Comparison of ENCODE assay signal across 18 mouse cellular contexts in the genomic region with DNA sequence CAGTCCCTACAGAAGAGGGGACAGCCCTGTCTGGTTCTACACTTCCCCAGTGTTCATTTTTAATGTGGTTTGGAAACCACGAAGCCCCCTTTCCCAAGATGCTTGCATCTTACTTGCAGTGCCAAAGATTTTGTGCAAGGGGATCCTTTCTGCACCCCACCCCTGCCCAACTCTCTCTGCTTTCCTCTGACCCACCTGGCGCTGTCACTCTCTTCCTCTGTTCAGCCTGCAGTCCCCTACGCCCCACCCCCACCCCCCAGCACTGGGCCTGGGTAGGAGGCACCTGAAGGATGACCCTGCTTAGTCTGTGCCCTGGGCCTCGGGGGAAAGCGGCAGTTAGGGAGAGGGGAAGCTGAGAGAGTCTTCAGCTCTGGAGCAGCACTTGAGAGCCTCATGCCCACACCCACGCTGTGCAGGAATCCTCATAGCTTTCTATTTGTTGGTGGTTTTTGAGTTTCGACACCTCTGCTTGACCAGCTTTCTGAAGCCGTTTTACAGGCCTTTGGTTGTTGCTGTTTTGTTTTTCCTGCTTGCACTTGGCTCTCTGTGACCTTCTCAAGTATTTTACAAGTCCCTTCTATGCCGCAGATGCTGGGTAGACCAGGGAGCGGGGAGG.
"Had no signal": no experiment of that assay in that cellular context is flagged by ENCODE, and none has a peak within 500 bp of the region (broad histone marks: within the 10 kb centered on the region; RNA-seq: fewer than 3 reads in every experiment).

No protein-coding gene starts in this region.

- H3K9ac ChIP-seq: intestine, embryonic 15.5 days; kidney, embryonic 15.5 days; limb, embryonic 15.5 days; liver, embryonic 14.5 days; liver, postnatal 0 days; midbrain, embryonic 12.5 days; neural tube, embryonic 13.5 days had no signal

- DNase-seq: kidney, adult 11 months; kidney, adult 8-10 months; kidney, postnatal 10 days; kidney, postnatal 4 days; left cerebral cortex, postnatal 4 days; liver, postnatal 0 days; retina, postnatal 1 day; right cerebral cortex, postnatal 25 days; thymus, adult 18-20 months; thymus, postnatal 36 days had no signal

- H3K4me1 ChIP-seq: intestine, embryonic 15.5 days; kidney, embryonic 15.5 days; midbrain, embryonic 12.5 days had no signal

- H3K27ac ChIP-seq: intestine, embryonic 15.5 days; kidney, embryonic 15.5 days; limb, embryonic 15.5 days; liver, embryonic 14.5 days; midbrain, embryonic 12.5 days; neural tube, embryonic 13.5 days had no signal

- H3K27me3 ChIP-seq: intestine, embryonic 15.5 days; kidney, embryonic 15.5 days; limb, embryonic 15.5 days; midbrain, embryonic 12.5 days; neural tube, embryonic 13.5 days had no signal

- ATAC-seq: intestine, embryonic 15.5 days; liver, postnatal 0 days; midbrain, embryonic 16.5 days had no signal

- H3K4me2 ChIP-seq: intestine, embryonic 15.5 days; kidney, embryonic 15.5 days; limb, embryonic 15.5 days; liver, embryonic 11.5 days; midbrain, embryonic 12.5 days; neural tube, embryonic 13.5 days had no signal

- H3K4me3 ChIP-seq: intestine, embryonic 15.5 days; kidney, embryonic 15.5 days; limb, embryonic 15.5 days; midbrain, embryonic 12.5 days; neural tube, embryonic 13.5 days had no signal

- H3K9me3 ChIP-seq: intestine, embryonic 15.5 days; kidney, embryonic 15.5 days; limb, embryonic 15.5 days; midbrain, embryonic 12.5 days; neural tube, embryonic 13.5 days had no signal
